Mouse (Mus musculus): Measurements from ENCODE around the gene Adcy2. TPM values are rescaled to one million over a fixed set of nuclear protein-coding genes. Genes with fewer than 3 reads are reported as not detected.
A peak's percentile ranks its signal among the peaks of the same experiment; 100 is the strongest.

The Adcy2 gene
- polyA plus RNA-seq, 1 experiment from 2014 or later, result 4.9 TPM

DNA sequence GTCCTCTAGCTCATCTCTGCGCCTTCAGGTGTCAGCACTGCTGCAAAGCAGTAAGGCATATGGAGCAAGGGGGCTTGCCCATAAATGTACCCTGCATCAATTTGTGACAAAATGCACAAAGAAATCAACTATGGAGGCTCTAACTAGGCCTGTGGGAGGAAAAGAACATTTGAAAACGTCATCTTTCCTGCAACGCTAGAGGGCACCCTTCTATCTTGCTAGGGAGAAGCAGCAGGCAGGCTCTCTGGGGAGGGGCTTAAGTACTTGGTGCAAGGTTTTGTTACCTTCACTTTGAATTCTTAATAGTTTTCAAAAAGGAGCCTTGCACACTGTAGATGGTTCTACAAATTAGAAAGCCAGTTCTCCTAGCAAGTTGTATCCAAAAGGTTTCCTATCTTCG, 2.8 kb upstream of the Adcy2 start:
- H3K4me1 ChIP-seq (replicated peaks), result peaks cover 23% of the 10 kb centered on the region
- H3K27me3 ChIP-seq, result peaks cover 16% of the 10 kb centered on the region
- H3K4me2 ChIP-seq, result no peak overlapping the region
- WGBS, result 26% methylated on average over 4 of the region's 4 CpGs
- no peak overlapping the region for H3K27ac ChIP-seq
- H3K36me3 ChIP-seq, result no peaks in the 10 kb centered on the region
- H3K4me3 ChIP-seq, result no peak overlapping the region
- no peak overlapping the region for H3K9ac ChIP-seq
- no peaks in the 10 kb centered on the region for H3K9me3 ChIP-seq
- ATAC-seq (ENCODE audit: low FRiP score), result no peak

GRCm38 (mm10) chr13:68999826-69000225, 485 bp upstream of the Adcy2 start:
- Histone ChIP-seq H3K36me3 (no peaks in the 10 kb centered on the region), H3K9ac (peak overlapping the region; percentile 83), H3K4me3 (peak overlapping the region; percentile 65), H3K9me3 (no peaks in the 10 kb centered on the region), H3K27me3 (peaks cover 19% of the 10 kb centered on the region), H3K27ac (peak overlapping the region; percentile 64; the same call in 1 of the 2 replicates), H3K4me2 (peak overlapping the region; percentile 95), H3K4me1 (replicated peaks) (peaks cover 30% of the 10 kb centered on the region)
- 42% methylated on average over 5 of the region's 5 CpGs for WGBS
- no peak; the same call in 1 of the 2 replicates for ATAC-seq (ENCODE audit: low FRiP score)

- Histone ChIP-seq H3K4me1 (replicated peaks) (peaks cover 32% of the 10 kb centered on the region), H3K9ac (peak overlapping the region; percentile 83), H3K27ac (peak overlapping the region; percentile 64), H3K27me3 (peaks cover 19% of the 10 kb centered on the region), H3K36me3 (no peaks in the 10 kb centered on the region), H3K4me3 (peak overlapping the region; percentile 65), H3K4me2 (peak overlapping the region; percentile 95), H3K9me3 (no peaks in the 10 kb centered on the region)
- under 1% methylated on average over 17 of the region's 17 CpGs for WGBS
- no peak; the same call in 1 of the 2 replicates for ATAC-seq (ENCODE audit: low FRiP score)
These were observed 803 bp downstream of the Adcy2 start for GRCm38 (mm10) chr13:68998558-68998917.

DNA sequence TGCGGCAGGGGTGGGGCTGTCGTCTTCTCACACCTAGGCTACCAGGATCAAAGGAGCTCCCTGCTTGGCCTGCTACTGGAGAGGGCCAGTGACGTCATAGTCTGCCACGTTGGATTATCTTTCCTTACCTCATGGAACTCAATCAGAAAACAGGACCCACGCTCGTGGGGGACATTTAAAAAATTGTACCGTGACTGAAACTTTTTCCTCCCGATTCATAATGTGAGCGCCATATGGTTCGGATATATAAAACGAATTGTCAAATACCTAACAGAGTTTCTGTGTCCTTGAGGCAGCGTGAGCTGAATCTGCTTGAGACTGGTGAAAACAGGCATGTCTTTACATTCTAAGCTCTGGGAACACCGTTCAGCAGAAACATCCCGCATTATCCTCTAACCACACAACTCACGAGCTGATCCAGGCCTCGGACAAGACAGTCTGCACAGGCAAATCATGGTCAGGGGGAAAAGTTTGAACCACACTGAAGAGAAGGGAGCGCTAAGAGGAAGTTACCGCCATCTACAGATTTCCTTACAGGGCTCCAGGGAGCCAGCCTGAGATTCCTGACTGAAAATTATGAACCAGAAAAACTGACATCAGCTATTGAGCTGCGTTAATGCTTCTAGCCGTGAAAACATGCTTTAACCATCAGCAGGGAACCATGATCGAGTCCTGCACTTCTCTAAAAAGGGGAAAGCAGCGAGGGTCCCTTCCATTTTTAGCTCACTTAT, 1.4 kb downstream of the Adcy2 start:
- Histone ChIP-seq H3K9ac (peak overlapping the region; percentile 83), H3K27ac (no peak overlapping the region; the same call in 1 of the 2 replicates), H3K4me1 (replicated peaks) (peaks cover 32% of the 10 kb centered on the region), H3K4me3 (peak overlapping the region; percentile 65), H3K4me2 (peak overlapping the region; percentile 95), H3K36me3 (no peaks in the 10 kb centered on the region), H3K9me3 (no peaks in the 10 kb centered on the region), H3K27me3 (peaks cover 19% of the 10 kb centered on the region)
- WGBS, result 11% methylated on average over 22 of the region's 22 CpGs
- ATAC-seq (ENCODE audit: low FRiP score), result no peak

- peak overlapping the region; percentile 83 for H3K9ac ChIP-seq
- H3K4me2 ChIP-seq, result peak overlapping the region; percentile 95
- H3K27me3 ChIP-seq, result peaks cover 19% of the 10 kb centered on the region
- H3K4me1 ChIP-seq (replicated peaks), result peaks cover 32% of the 10 kb centered on the region
- no peaks in the 10 kb centered on the region for H3K9me3 ChIP-seq
- ATAC-seq (ENCODE audit: low FRiP score), result no peak
- peak overlapping the region; percentile 65 for H3K4me3 ChIP-seq
- WGBS, result 32% methylated on average over 10 of the region's 10 CpGs
- no peak overlapping the region for H3K27ac ChIP-seq
- H3K36me3 ChIP-seq, result no peaks in the 10 kb centered on the region
These were observed 2.0 kb downstream of the Adcy2 start for GRCm38 (mm10) chr13:68997386-68997785.

- Histone ChIP-seq H3K4me1 (replicated peaks) (peaks cover 32% of the 10 kb centered on the region), H3K9me3 (no peaks in the 10 kb centered on the region), H3K4me2 (no peak overlapping the region), H3K27ac (no peak overlapping the region), H3K9ac (no peak overlapping the region), H3K36me3 (no peaks in the 10 kb centered on the region), H3K27me3 (peaks cover 19% of the 10 kb centered on the region), H3K4me3 (no peak overlapping the region)
- WGBS, result 57% methylated on average over 3 of the region's 3 CpGs
- ATAC-seq (ENCODE audit: low FRiP score), result no peak
These were observed 2.7 kb downstream of the Adcy2 start for GRCm38 (mm10) chr13:68996661-68997060.

GRCm38 (mm10) chr13:68985789-68986188, 13.6 kb downstream of the Adcy2 start:
- H3K36me3 ChIP-seq, result no peaks in the 10 kb centered on the region
- H3K27me3 ChIP-seq, result no peaks in the 10 kb centered on the region
- ATAC-seq (ENCODE audit: low FRiP score), result no peak
- H3K4me2 ChIP-seq, result no peak overlapping the region
- no peaks in the 10 kb centered on the region for H3K9me3 ChIP-seq
- H3K9ac ChIP-seq, result no peak overlapping the region
- H3K4me1 ChIP-seq (replicated peaks), result no peaks in the 10 kb centered on the region
- 81% methylated on average over 2 of the region's 2 CpGs for WGBS
- no peak overlapping the region for H3K27ac ChIP-seq
- no peak overlapping the region for H3K4me3 ChIP-seq

DNA sequence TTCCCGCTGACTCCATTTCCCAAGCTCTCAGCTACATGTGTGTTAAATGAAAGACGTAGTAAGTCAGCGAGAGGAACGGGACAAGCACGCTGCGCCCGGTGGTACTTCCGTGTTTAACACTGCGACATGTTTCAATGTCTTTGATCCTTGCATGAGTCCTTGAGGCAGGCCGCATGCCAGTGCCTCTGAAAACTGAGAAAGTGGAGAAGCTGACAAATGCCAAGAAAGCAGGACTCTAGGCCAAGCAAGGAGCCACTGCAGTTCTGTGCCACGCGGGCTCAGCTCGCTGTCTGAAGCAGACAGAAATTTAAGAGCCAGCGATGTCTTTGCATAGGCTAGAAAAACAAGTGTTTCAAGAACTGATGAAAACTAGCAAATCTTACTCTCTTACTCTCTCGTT, 15.3 kb downstream of the Adcy2 start:
- 89% methylated on average over 15 of the region's 15 CpGs for WGBS

DNA sequence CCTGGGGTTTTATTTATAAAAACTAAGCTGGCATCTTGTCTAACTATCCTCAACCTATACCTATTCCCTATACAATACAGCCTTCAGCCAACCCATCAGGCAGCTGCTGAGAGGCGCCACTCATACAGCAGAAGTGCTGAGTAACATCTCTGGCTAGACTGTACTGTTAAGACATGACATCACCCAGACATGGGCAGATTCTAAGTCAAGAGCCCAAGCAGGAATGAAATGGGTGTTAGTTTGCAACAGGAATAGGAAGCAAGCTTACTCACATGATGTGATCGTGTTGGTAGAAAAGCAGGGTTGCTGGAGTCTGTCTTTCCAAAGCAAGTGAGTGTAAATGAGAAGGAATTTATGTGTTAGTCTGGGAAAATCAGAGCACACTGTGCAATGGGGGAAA, 18.3 kb downstream of the Adcy2 start:
- Histone ChIP-seq H3K4me3 (no peak overlapping the region), H3K4me2 (no peak overlapping the region), H3K27ac (no peak overlapping the region), H3K27me3 (no peaks in the 10 kb centered on the region), H3K9ac (no peak overlapping the region), H3K9me3 (no peaks in the 10 kb centered on the region), H3K36me3 (no peaks in the 10 kb centered on the region), H3K4me1 (replicated peaks) (no peaks in the 10 kb centered on the region)
- 96% methylated on average over 2 of the region's 2 CpGs for WGBS
- no peak for ATAC-seq (ENCODE audit: low FRiP score)

More for the DNA sequence above, 15.3 kb downstream of the Adcy2 start:
- Histone ChIP-seq H3K9me3 (no peaks in the 10 kb centered on the region), H3K4me3 (no peak overlapping the region), H3K9ac (no peak overlapping the region), H3K36me3 (no peaks in the 10 kb centered on the region), H3K4me2 (no peak overlapping the region), H3K27me3 (no peaks in the 10 kb centered on the region), H3K4me1 (replicated peaks) (no peaks in the 10 kb centered on the region), H3K27ac (no peak overlapping the region)
- no peak for ATAC-seq (ENCODE audit: low FRiP score)

GRCm38 (mm10) chr13:68973143-68973542, 26.2 kb downstream of the Adcy2 start:
- no peak overlapping the region for H3K9ac ChIP-seq
- no peaks in the 10 kb centered on the region for H3K36me3 ChIP-seq
- no peak for ATAC-seq (ENCODE audit: low FRiP score)
- H3K4me1 ChIP-seq (replicated peaks), result no peaks in the 10 kb centered on the region
- no peaks in the 10 kb centered on the region for H3K9me3 ChIP-seq
- no peaks in the 10 kb centered on the region for H3K27me3 ChIP-seq
- H3K27ac ChIP-seq, result no peak overlapping the region
- no peak overlapping the region for H3K4me2 ChIP-seq
- WGBS, result 50% methylated on average over 3 of the region's 3 CpGs
- no peak overlapping the region for H3K4me3 ChIP-seq

DNA sequence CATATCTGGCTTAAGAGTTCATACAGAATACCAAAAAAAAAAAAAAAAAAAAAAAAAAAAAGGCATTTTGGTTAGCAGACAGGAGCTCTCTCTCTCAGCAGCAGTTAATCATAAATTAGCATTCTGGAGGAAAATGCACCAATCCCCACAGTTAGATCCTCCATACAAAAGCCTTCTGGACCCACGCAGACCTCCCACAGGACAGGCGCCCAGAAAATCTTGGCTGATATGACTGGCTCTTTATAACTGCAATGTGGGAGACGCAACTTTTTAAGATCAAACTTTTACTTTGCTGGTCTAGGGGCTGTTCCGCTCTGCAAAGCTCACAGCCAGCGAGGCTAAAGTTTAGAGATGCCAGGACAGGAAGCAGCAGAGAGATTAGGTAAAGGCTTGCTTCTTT, 37.8 kb downstream of the Adcy2 start:
- H3K4me3 ChIP-seq, result no peak overlapping the region
- 86% methylated on average over 5 of the region's 5 CpGs for WGBS
- ATAC-seq (ENCODE audit: low FRiP score), result no peak
- no peaks in the 10 kb centered on the region for H3K4me1 ChIP-seq (replicated peaks)
- H3K27me3 ChIP-seq, result no peaks in the 10 kb centered on the region
- no peaks in the 10 kb centered on the region for H3K9me3 ChIP-seq
- no peak overlapping the region for H3K9ac ChIP-seq
- H3K4me2 ChIP-seq, result no peak overlapping the region
- H3K36me3 ChIP-seq, result no peaks in the 10 kb centered on the region
- H3K27ac ChIP-seq, result no peak overlapping the region

DNA sequence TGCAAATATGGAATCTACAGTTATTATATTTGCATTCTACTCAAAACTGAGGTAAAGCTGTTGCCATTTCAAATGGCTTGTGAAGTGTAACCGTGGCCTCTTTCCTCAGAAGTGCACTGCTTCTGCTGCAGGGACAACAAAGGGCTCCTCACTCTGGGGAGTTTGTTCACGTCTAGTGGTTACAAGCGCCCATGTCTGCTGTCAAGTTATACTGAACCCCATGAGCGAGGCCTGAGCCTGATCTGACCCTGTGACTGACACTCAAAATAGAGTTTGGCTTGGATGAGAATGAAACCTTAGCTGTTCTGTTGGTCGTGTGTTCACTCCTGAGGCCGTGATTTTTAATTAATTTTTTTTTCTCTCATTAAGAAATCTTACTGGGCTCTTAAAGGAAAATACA, 38.8 kb downstream of the Adcy2 start:
- H3K4me3 ChIP-seq, result no peak overlapping the region
- ATAC-seq (ENCODE audit: low FRiP score), result no peak
- H3K27ac ChIP-seq, result no peak overlapping the region
- WGBS, result 77% methylated on average over 6 of the region's 6 CpGs
- H3K9me3 ChIP-seq, result no peaks in the 10 kb centered on the region
- no peaks in the 10 kb centered on the region for H3K36me3 ChIP-seq
- H3K9ac ChIP-seq, result no peak overlapping the region
- H3K4me1 ChIP-seq (replicated peaks), result no peaks in the 10 kb centered on the region
- H3K27me3 ChIP-seq, result no peaks in the 10 kb centered on the region
- H3K4me2 ChIP-seq, result no peak overlapping the region

- no peak overlapping the region for H3K9ac ChIP-seq
- no peaks in the 10 kb centered on the region for H3K36me3 ChIP-seq
- H3K9me3 ChIP-seq, result no peaks in the 10 kb centered on the region
- H3K4me1 ChIP-seq (replicated peaks), result no peaks in the 10 kb centered on the region
- WGBS, result 90% methylated on average over 4 of the region's 4 CpGs
- no peak overlapping the region for H3K4me2 ChIP-seq
- ATAC-seq (ENCODE audit: low FRiP score), result no peak
- H3K27me3 ChIP-seq, result no peaks in the 10 kb centered on the region
- no peak overlapping the region for H3K4me3 ChIP-seq
- H3K27ac ChIP-seq, result no peak overlapping the region
These were observed 39.9 kb downstream of the Adcy2 start for GRCm38 (mm10) chr13:68959406-68959805.

Measured in hindbrain, embryonic 13.5 days (tissue).